Mouse (Mus musculus): ENCODE measurements around the gene Tmem135. TPM values are rescaled to one million over a fixed set of nuclear protein-coding genes. Genes with fewer than 3 reads are reported as not detected.
A peak's percentile ranks its signal among the peaks of the same experiment; 100 is the strongest.

The Tmem135 gene
- total RNA-seq, 2 experiments from 2014 or later, result 13.1 to 21.6 TPM

GRCm38 (mm10) chr7:89178601-89179000, 225.4 kb downstream of the Tmem135 start:
- peak; percentile 38 for DNase-seq

- no peak for DNase-seq
These were observed 226.1 kb downstream of the Tmem135 start for GRCm38 (mm10) chr7:89177926-89178325.

DNA sequence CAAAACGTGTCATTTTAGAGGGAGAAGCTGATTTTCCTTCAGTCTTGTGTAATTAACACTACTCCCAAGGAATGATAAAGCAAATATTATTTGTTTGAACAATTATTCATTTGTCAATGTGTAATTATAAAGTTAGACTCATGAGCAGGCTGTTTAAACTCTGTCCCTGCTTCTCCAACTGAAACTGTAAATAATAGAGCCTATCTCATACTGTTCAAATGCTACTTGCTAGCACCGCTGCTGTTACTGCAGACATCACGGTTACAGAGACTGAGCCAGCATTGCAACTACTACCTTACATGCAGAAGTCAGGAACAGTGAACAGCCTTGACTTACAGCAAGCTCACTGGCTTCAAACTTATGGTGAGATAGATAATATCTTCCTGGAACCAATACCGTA, 229.6 kb downstream of the Tmem135 start:
- DNase-seq, result no peak

- no peak for DNase-seq
These were observed 231.0 kb downstream of the Tmem135 start for GRCm38 (mm10) chr7:89173018-89173417.

DNA sequence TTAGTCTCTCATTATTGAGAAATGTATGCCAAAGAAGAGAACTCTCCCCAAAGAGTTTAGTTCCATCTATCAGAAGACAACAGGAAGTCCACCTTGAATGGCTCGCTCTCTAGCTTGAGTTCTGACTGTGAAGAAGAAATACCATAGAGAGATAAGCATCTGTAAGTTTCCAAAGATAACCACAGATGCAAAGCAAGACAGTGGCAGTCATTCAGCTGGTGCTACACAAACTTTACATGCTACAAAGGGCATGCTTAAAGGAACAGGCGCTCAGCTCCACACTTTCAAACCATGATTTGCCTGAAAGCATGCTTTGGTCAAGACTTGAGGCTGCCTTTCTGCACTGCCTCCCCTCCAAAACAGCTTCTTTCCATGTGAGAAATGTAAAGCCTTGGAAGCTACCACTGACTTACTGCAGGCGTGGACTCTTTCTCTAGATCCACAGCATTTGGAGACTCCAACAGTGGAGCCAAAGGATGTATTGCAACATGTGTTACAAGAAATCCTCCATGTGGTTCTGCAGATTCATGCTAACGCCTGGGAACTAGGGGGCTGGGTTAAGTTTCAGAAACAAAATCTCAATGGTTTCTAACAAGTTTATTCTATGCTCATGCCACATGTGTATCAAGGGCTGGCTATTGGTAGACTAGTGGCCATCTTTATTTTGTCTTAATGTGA, 232.1 kb downstream of the Tmem135 start:
- DNase-seq, result no peak

GRCm38 (mm10) chr7:89168606-89169005, 235.4 kb downstream of the Tmem135 start:
- DNase-seq, result peak; percentile 39

- DNase-seq, result no peak
These were observed 238.5 kb downstream of the Tmem135 start for GRCm38 (mm10) chr7:89165528-89165927.

GRCm38 (mm10) chr7:89161610-89162378, 242.2 kb downstream of the Tmem135 start:
- DNase-seq, result no peak

DNA sequence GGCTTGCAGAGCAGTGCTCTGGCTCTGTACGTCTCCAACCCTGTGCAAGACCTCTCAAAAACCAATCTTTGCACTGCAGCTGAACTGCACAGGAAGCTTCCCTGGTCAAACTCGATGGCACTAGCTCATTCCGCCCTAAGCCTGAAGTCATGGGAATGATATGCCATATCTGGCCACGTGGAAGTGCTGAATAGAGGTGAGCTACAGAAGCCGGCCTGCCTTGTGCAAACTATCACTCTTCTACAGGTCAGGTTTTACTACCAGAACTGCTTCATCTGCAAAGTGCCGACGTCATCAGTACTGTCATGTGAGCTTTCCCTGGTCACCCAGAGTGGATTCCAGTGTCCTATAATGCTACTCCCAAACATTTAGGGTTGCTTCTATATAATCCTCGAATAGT, 246.7 kb downstream of the Tmem135 start:
- no peak for DNase-seq

GRCm38 (mm10) chr7:89156629-89157028, 247.4 kb downstream of the Tmem135 start:
- no peak for DNase-seq

DNA sequence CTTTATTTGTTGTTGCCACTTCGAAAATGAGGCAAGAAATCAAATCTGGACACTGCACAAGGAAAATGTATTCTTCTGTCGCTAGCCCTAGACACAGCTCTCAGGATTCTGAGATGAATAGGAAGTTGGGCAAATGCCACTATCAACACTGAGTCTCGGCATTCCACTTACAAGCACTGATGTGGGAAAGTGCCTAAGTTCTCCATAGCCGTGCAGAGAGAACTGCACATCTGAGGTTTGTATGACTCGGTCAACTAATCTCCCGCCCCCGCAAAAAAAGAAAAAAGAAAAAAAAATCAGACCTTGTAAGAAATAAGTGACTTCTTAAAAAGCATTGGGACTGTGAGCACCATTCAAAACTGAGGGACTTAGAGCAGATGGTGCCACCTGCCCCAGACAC, 248.3 kb downstream of the Tmem135 start:
- no peak for DNase-seq

DNA sequence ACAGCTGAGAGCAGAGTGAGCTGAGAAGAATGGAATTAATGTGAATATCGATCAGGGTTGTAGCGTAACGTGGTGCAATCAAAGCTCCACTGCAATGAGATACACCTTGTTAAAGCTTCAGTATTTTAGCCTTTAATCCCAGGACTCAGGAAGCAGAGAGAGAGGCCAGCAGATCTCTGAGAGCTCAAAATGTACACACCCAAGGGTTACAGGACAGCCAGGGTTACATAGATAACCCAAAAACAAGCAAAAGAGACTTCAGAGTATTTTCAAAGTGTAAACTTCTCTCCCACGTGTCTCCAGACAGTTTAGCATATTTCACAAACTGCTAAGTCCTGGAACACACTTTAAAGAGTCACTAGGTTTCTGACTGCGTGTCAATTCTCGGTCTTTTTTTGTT, 248.8 kb downstream of the Tmem135 start:
- DNase-seq, result no peak

DNA sequence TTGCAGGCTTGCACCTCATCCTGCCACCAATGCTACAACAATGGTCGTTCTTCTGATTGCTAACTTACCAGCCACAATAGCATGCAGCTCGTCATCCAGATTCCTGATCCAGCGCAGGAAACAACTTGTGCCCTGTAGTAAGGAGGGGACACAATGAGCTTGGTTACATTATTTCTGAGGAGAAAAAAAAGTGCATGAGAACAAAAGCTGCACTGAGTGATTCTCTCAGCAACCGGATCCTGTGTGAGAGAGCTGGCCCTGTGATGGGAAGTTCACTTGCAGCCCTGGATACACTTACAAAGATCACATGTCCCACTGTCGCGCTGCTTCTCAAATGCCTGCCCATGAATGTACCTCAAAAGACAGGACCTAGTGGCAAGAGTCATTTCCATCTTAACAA, 252.7 kb downstream of the Tmem135 start:
- no peak for DNase-seq

DNA sequence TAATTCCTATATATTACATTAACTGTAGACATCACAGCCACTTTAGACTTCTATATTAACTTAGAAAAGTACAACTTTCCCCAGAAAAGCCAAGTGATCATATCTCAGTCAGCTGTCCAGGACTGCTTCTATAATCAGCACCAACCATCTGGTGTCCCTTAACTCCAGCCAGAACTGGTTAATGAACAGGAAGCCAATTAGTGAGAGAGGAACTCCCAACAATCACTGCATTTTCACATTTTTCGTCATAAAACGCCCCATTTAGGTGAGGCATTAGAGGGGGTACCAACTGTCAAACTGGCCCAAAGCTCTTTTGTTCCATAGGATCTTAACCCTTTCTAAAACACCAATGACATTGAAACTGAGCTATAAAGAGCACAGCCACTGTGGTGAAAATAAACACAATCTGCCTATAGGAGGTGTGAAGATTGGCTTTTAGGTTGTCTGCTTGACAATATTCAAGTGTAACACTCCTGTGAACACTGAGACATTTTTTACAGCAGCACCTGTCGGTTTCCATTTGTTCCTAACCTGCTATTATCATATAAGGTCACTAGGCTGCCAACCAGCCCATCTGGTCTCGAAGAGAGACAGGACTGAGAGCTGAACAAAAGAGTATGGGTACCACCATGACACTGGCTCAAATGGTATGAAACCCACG, 263.3 kb downstream of the Tmem135 start:
- no peak for DNase-seq

GRCm38 (mm10) chr7:89134884-89135511, 269.0 kb downstream of the Tmem135 start:
- no peak for DNase-seq

DNA sequence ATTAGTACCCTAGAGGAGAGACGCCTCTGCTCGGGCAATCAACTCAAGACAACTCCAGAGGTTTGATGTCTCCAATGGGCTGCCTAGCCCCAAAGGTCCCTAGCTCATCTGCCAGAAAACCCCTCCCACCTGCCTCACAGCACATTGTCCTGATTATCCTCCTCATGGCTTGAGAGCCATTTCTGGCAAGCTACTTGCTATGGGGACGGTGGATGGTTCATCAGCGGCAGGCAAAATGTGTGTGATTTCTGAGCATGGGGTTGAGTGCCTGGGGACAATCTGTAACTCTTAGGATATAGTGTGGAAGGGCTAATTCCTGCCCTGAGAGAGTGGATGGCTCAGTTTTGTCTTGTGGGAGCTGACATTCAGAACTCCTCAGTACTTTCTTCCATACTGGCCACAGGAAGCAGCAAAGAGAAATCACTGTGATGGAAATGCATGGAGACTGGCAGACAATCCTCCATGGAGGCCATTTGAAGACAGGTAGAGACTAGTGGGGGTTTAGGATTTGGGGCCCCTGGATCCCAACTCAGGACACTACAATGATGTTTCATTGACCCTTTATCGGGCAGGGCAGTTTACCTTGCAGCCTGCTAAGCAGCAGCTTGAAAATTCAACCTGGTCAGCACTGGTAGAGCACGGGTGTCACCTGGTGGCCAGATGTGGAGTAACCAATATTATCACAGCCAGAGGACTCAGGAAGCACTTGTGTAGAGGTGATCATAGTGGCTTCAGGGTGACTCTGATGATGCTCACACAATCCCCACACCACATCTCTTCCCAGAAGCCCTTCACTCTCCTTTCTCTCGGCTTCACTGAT, 277.7 kb downstream of the Tmem135 start:
- DNase-seq, result peak; percentile 19

DNA sequence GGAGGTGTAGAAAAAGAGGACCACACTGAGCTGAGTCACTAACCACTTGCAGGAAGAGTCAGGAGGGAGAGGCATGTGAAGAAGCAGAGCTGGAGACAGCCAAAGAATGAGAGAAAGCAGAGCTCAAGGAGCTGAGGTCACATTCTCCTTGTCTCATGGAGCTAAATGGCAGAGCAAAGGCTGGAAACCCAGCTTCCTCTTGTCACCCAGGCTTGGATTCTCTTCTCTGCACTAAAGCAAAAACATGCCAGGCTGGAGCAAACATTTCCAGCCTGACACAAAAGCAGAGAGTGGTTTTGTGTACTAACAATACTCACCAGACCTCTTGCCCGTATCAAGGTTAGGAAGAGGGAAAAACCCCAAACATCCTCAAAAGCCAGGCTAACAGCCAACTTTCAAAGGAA, 287.8 kb downstream of the Tmem135 start:
- no peak for DNase-seq

- DNase-seq, result peak; percentile 8
These were observed 288.4 kb downstream of the Tmem135 start for GRCm38 (mm10) chr7:89115633-89116032.

- no peak for DNase-seq
These were observed 297.6 kb downstream of the Tmem135 start for GRCm38 (mm10) chr7:89106421-89106820.

- DNase-seq, result peak; percentile 77
These were observed 304.3 kb downstream of the Tmem135 start for GRCm38 (mm10) chr7:89099756-89100155.

All from gastrocnemius, postnatal 25 days (tissue).